Mouse (Mus musculus): ENCODE measurements around the gene March5.
"Not testable (repeated sequence)": the region's sequence is repeated elsewhere in the genome, so short reads cannot be mapped to it uniquely, and the experiment has no call there.

- not testable (repeated sequence) for TF ChIP-seq CTCF (IDR thresholded peaks at IDR 0.05; ENCODE audit: control insufficient read depth, insufficient read depth, low read length); POLR2A (IDR thresholded peaks at IDR 0.05; ENCODE audit: borderline replicate concordance, control insufficient read depth, low read depth, low read length)
These were observed 2.2 kb upstream of the March5 start for GRCm38 (mm10) chr19:37205155-37205554.

Data from bone marrow, adult 2 months (tissue).